Mouse (Mus musculus) CH12.LX (cell line): Measurements from ENCODE around the gene Syn3. TPM values are rescaled to one million over a fixed set of nuclear protein-coding genes. Genes with fewer than 3 reads are reported as not detected.

Source experiments
- DNase-seq: peaks from one replicate; pipeline ENCODE4 v3.0.0-alpha.2; 2013; ENCODE audit errors: extremely low read depth
- H3K27ac ChIP-seq: 2 replicates; pipeline ENCODE4 v1.5.1; 2012; ENCODE audit warnings: low read depth, mild to moderate bottlenecking, control low read depth, moderate library complexity; ENCODE audit not compliant: insufficient read depth
- H3K27me3 ChIP-seq: replicated peaks from 2 replicates; pipeline ENCODE3; 2012; ENCODE audit warnings: inconsistent platforms
- H3K36me3 ChIP-seq, 2 experiments: replicated peaks in 1 of 2; 2 replicates each; pipeline versions ENCODE3 to v1.6.1; 2012; ENCODE audit warnings: inconsistent platforms in 1 of 2, low read length in 1 of 2, mild to moderate bottlenecking in 1 of 2, mixed read lengths in 1 of 2, moderate library complexity in 1 of 2; ENCODE audit not compliant: control insufficient read depth in 1 of 2, insufficient read depth in 1 of 2
- H3K4me1 ChIP-seq, 2 experiments: 2 replicates each; pipeline ENCODE4 v1.6.1; 2012; ENCODE audit warnings: inconsistent platforms in 1 of 2, moderate library complexity in 1 of 2; ENCODE audit not compliant: insufficient read depth in 2 of 2, control insufficient read depth in 1 of 2
- H3K4me2 ChIP-seq: 2 replicates; pipeline ENCODE4 v1.6.1; 2012; ENCODE audit warnings: low read depth, mild to moderate bottlenecking, control low read depth; ENCODE audit not compliant: poor library complexity, insufficient read depth, severe bottlenecking
- H3K4me3 ChIP-seq, 3 experiments: fragments of 150-350 bp in 1 of 3; sonication (generic) in 1 of 3; replicated peaks in 1 of 3; 2 replicates each; pipeline versions ENCODE3 to v1.5.1; 2011 to 2012; ENCODE audit warnings: low read depth in 2 of 3, low read length in 2 of 3, mild to moderate bottlenecking in 2 of 3, moderate library complexity in 2 of 3, control low read depth in 1 of 3, improper control_type of control experiment in 1 of 3, inconsistent platforms in 1 of 3, mixed read lengths in 1 of 3; ENCODE audit not compliant: poor library complexity in 1 of 3
- H3K79me2 ChIP-seq: replicated peaks from 2 replicates; pipeline ENCODE4 v1.6.1; 2012; ENCODE audit warnings: mild to moderate bottlenecking, moderate library complexity; ENCODE audit not compliant: control insufficient read depth, poor library complexity, insufficient read depth, severe bottlenecking; ENCODE audit errors: extremely low read depth
- H3K9ac ChIP-seq: 2 replicates; pipeline ENCODE4 v1.6.1; 2012; ENCODE audit warnings: low read depth, mild to moderate bottlenecking, control low read depth, moderate library complexity; ENCODE audit not compliant: insufficient read depth
- H3K9me3 ChIP-seq: replicated peaks from 2 replicates; pipeline ENCODE3; 2012; ENCODE audit warnings: low read length, inconsistent platforms, mixed read lengths
- BHLHE40 ChIP-seq: IDR thresholded peaks from 2 replicates; pipeline ENCODE4 v1.6.1; 2011; ENCODE audit warnings: mild to moderate bottlenecking, low read depth, low read length, improper control_type of control experiment
- CHD1 ChIP-seq: IDR thresholded peaks from 2 replicates; pipeline ENCODE4 v1.6.1; 2012; ENCODE audit warnings: low read depth, low read length, improper control_type of control experiment, inconsistent platforms
- CHD2 ChIP-seq: IDR thresholded peaks from 2 replicates; pipeline ENCODE4 v1.6.1; 2011; ENCODE audit warnings: low read length, improper control_type of control experiment
- E2F4 ChIP-seq: IDR thresholded peaks from 2 replicates; pipeline ENCODE4 v1.6.1; 2011; ENCODE audit warnings: low read depth, low read length, improper control_type of control experiment; ENCODE audit not compliant: insufficient replicate concordance
- EP300 ChIP-seq: IDR thresholded peaks from 2 replicates; pipeline ENCODE4 v1.6.1; 2011; ENCODE audit warnings: low read length, improper control_type of control experiment
- ETS1 ChIP-seq: conservative IDR thresholded peaks from 2 replicates; pipeline ENCODE4 v1.6.1; 2012; ENCODE audit warnings: low read depth, mild to moderate bottlenecking, inconsistent platforms, low read length, improper control_type of control experiment, moderate library complexity
- GABPA ChIP-seq: IDR thresholded peaks from 2 replicates; pipeline ENCODE4 v1.6.1; 2012; ENCODE audit warnings: low read depth, low read length, improper control_type of control experiment, inconsistent platforms; ENCODE audit not compliant: insufficient replicate concordance
- HCFC1 ChIP-seq: IDR thresholded peaks from 2 replicates; pipeline ENCODE4 v1.6.1; 2012; ENCODE audit warnings: low read depth, mild to moderate bottlenecking, inconsistent platforms, low read length, improper control_type of control experiment
- JUND ChIP-seq: conservative IDR thresholded peaks from 2 replicates; pipeline ENCODE4 v1.6.1; 2011; ENCODE audit warnings: low read depth, low read length, improper control_type of control experiment
- MAFK ChIP-seq: IDR thresholded peaks from 2 replicates; pipeline ENCODE4 v1.6.1; 2011; ENCODE audit warnings: low read length, improper control_type of control experiment; ENCODE audit not compliant: insufficient replicate concordance
- MAZ ChIP-seq: IDR thresholded peaks from 2 replicates; pipeline ENCODE4 v1.6.1; 2012; ENCODE audit warnings: low read depth, mild to moderate bottlenecking, inconsistent platforms, low read length, improper control_type of control experiment, moderate library complexity
- MXI1 ChIP-seq: IDR thresholded peaks from 2 replicates; pipeline ENCODE4 v1.6.1; 2011; ENCODE audit warnings: mild to moderate bottlenecking, low read depth, low read length, improper control_type of control experiment
- NELFE ChIP-seq: IDR thresholded peaks from 2 replicates; pipeline ENCODE4 v1.6.1; 2011; ENCODE audit warnings: low read depth, low read length, improper control_type of control experiment
- NRF1 ChIP-seq: IDR thresholded peaks from 2 replicates; pipeline ENCODE4 v1.6.1; 2014; ENCODE audit warnings: low read depth, mild to moderate bottlenecking, inconsistent platforms, low read length, improper control_type of control experiment, moderate library complexity
- POLR2A ChIP-seq: IDR thresholded peaks from 2 replicates; pipeline ENCODE4 v1.6.1; 2011; ENCODE audit warnings: low read depth, mild to moderate bottlenecking, improper control_type of control experiment, low read length
- POLR2AphosphoS2 ChIP-seq: IDR thresholded peaks from 2 replicates; pipeline ENCODE4 v1.6.1; 2011; ENCODE audit warnings: low read depth, low read length, improper control_type of control experiment
- RAD21 ChIP-seq: IDR thresholded peaks from 2 replicates; pipeline ENCODE4 v1.6.1; 2011; ENCODE audit warnings: low read depth, mild to moderate bottlenecking, low read length, improper control_type of control experiment, moderate library complexity
- RCOR1 ChIP-seq: conservative IDR thresholded peaks from 2 replicates; pipeline ENCODE4 v1.6.1; 2012; ENCODE audit warnings: low read depth, mild to moderate bottlenecking, inconsistent platforms, low read length, improper control_type of control experiment
- SIN3A ChIP-seq: IDR thresholded peaks from 2 replicates; pipeline ENCODE4 v1.6.1; 2012; ENCODE audit warnings: low read length, improper control_type of control experiment, inconsistent platforms
- USF1 ChIP-seq: IDR thresholded peaks from 2 replicates; pipeline ENCODE4 v1.6.1; 2014; ENCODE audit warnings: low read depth, mild to moderate bottlenecking, inconsistent platforms, low read length, improper control_type of control experiment
- ZNF384 ChIP-seq: IDR thresholded peaks from 2 replicates; pipeline ENCODE4 v1.6.1; 2012; ENCODE audit warnings: low read depth, low read length, improper control_type of control experiment, inconsistent platforms
- dilution Hi-C: fragments of 300-500 bp; cut with MboI; formaldehyde crosslinking; loops from 2 replicates; pipeline ENCODE4 v1.14.3; 2020; ENCODE audit warnings: low sequenced_read_pairs; ENCODE audit not compliant: extremely low pct_unique_long_range_greater_than_20kb, extremely low pct_ligation_motif_present
- in situ Hi-C: fragments of 300-500 bp; cut with MboI; formaldehyde crosslinking; loops from 3 replicates; pipeline ENCODE4 v1.14.3; 2019; ENCODE audit warnings: low sequenced_read_pairs, low pct_ligation_motif_present, low pct_unique_long_range_greater_than_20kb, mixed read lengths
- polyA plus RNA-seq: library from polyadenylated mRNA; unstranded; fragments of >175 nt; gene quantifications from 2 replicates; pipeline ENCODE4 v1.2.1, GENCODE M21; 2012; ENCODE audit warnings: low read depth; ENCODE audit not compliant: insufficient read length
- total RNA-seq, 2 experiments: library from RNA; depleted of rRNA; stranded (reverse); fragments of 300-350 nt in 1 of 2; fragments of >200 nt in 1 of 2; gene quantifications; 2 replicates each; pipeline ENCODE4 v1.2.3; 2012 to 2014

The Syn3 gene
- total and polyA plus RNA-seq, 3 experiments, result 2.8 to 8.9 (median 5.6) TPM

- Histone ChIP-seq H3K4me1 (no peaks in the 10 kb centered on the region), H3K4me2 (no peak overlapping the region), H3K4me3 (no peak overlapping the region)
- no peak for TF ChIP-seq EP300
- TF ChIP-seq, all 38 proteins: peak for 0
- Histone ChIP-seq H3K9ac (no peak overlapping the region), H3K27me3 (no peaks in the 10 kb centered on the region), H3K79me2 (no peaks in the 10 kb centered on the region), H3K27ac (no peak overlapping the region), H3K9me3 (no peaks in the 10 kb centered on the region), H3K36me3 (no peaks in the 10 kb centered on the region)
- dilution Hi-C loops (no loop called here), in situ Hi-C loops (no loop called here)
- no peak for DNase-seq
Measured at GRCm38 (mm10) chr10:86153221-86153620, 345.5 kb downstream of the Syn3 start.

- no peak overlapping the region for H3K9ac ChIP-seq
- H3K79me2 ChIP-seq, result no peaks in the 10 kb centered on the region
- no peak for TF ChIP-seq JUND
- no peak for TF ChIP-seq CHD2
- no peak for TF ChIP-seq NRF1
- no peak for TF ChIP-seq EP300
- no peak for TF ChIP-seq E2F4
- no peak for TF ChIP-seq GABPA
- TF ChIP-seq RAD21, result no peak
- TF ChIP-seq POLR2AphosphoS2, result no peak
- no peak for TF ChIP-seq SIN3A
- no peaks in the 10 kb centered on the region for H3K36me3 ChIP-seq
- no peak for DNase-seq
- H3K27me3 ChIP-seq, result no peaks in the 10 kb centered on the region
- dilution Hi-C loops (no loop called here), in situ Hi-C loops (no loop called here)
- H3K4me1 ChIP-seq, result no peaks in the 10 kb centered on the region
- no peak overlapping the region for H3K4me3 ChIP-seq
- H3K27ac ChIP-seq, result no peak overlapping the region
- H3K4me2 ChIP-seq, result no peak overlapping the region
- H3K9me3 ChIP-seq, result no peaks in the 10 kb centered on the region
Measured at GRCm38 (mm10) chr10:86151357-86151756, 347.3 kb downstream of the Syn3 start.

- in situ Hi-C loops, result no loop called here
- Histone ChIP-seq H3K9me3 (no peaks in the 10 kb centered on the region), H3K36me3 (no peaks in the 10 kb centered on the region), H3K4me1 (no peaks in the 10 kb centered on the region), H3K27me3 (no peaks in the 10 kb centered on the region), H3K9ac (no peak overlapping the region), H3K27ac (no peak overlapping the region), H3K4me2 (no peak overlapping the region), H3K79me2 (no peaks in the 10 kb centered on the region), H3K4me3 (no peak overlapping the region)
- TF ChIP-seq EP300, result no peak
- TF ChIP-seq HCFC1, result no peak
- no peak for TF ChIP-seq CHD2
- TF ChIP-seq RAD21, result no peak
- no peak for TF ChIP-seq BHLHE40
- no peak for TF ChIP-seq NELFE
- no peak for TF ChIP-seq ZNF384
- no peak for TF ChIP-seq USF1
- no peak for TF ChIP-seq MXI1
- TF ChIP-seq ETS1, result no peak
- TF ChIP-seq POLR2AphosphoS2, result no peak
- no peak for TF ChIP-seq RCOR1
- no peak for TF ChIP-seq MAZ
- no peak for TF ChIP-seq MAFK
- TF ChIP-seq SIN3A, result no peak
- TF ChIP-seq POLR2A, result no peak
- no peak for TF ChIP-seq CHD1
- dilution Hi-C loops, result no loop called here
- DNase-seq, result no peak
Measured at GRCm38 (mm10) chr10:86150076-86150475, 348.6 kb downstream of the Syn3 start.
